Mouse (Mus musculus): ENCODE data around the gene Med21.

Gene Med21

DNA sequence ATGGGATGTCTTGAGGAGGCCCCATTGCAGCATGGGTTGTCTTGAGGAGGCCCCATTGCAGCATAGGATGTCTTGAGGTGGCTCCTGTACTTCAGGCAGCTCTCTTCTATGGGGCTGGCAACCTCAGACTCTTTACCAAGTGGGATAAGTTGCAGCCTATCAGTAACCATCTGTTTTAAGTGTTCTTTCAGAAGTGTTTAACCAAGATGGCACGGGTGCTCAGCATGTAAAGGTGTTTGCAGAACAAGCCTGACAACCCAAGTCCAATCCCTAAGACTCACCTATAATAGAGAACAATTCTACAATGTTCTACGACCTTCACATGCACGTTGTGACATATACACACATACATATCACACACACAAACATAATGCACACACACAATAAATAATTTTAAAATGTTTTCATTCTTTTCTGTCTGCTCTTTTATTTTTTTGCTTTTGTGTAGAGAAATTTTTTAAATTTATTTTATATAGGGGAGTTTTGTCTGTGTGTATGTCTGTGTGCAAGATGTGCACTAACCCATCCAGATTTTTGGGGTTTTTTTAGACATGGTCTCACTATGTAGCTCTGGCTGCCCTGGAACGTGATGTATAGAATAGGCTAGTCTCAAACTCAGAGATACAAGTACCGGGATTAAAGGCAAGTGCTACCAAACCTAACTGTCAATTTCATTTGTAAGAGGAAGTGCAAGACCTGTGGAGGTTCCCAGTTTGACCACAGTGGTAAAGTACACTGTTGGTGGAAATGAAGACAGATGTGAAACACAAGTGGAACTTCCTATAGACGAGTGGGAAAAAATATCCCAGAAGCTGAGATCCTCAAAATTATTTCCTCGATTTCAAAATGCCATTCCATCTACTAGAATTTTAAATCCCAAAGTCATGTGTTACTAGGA lies 2.0 kb upstream of the Med21 start:
- no peak for DNase-seq (ENCODE audit: low spot score)

DNA sequence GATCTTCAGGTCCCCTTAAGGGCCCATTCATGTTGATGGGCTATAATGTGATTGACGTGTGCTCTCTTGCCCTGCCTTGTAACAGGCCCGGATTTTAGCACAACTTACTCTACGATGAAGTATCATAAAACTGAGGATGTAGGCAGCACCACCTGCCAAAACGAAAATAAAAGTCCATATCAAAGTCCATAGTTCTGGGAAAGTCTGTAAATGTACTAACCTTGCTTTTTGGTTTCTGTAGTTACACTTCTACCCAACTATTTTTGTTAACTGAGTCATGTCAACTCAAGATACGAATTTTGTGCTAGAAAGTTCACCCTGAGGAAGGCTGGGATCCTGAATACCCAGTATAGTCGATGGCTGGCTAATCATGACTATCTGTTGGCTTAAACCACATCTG lies 1.4 kb upstream of the Med21 start:
- DNase-seq (ENCODE audit: low spot score): no peak

DNA sequence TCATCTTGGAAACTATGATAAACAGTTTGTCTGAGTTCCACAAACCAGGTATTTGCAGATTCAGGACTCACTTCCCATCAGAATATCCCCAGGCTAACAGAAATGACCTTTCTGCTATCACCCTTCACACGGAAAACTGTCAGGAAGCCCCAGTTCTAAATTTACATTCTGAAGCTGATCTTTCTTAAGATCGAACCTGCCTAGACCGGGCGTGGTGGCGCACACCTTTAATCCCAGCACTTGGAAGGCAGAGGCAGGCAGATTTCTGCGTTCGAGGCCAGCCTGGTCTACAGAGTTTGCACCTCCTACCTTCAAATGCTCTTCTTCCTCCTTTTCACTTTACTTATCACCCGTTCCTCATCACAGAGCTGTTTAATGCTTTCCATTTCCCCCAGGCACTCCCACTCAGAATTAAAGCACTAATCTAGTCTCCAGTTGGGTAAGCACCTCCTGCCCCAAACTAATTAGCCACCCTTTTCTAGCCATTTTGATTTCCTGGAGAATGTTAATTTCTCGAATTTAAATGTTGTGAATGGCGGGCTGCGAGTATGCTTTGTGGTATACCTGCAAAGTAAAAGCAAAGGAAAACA lies 631 bp upstream of the Med21 start:
- no peak for DNase-seq (ENCODE audit: low spot score)

DNA sequence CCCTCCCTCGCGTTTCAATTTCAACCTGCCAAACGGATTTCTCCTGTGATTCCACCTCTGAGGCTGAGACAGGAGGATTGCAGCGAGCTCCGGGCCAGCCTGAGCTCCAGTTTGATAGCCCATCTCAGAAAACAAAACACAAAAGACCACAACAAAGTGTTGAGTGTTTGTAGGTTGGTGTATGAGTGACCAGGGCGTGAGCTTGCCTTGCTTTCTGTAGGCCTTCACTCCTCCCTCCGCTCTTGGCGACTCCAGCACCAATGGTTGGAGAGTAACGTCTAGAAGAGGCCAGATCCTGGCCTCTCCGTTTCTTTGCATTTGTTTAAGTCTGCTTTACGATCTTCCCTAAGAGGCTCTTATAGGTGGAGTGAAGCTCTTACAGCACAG lies 830 bp downstream of the Med21 start:
- DNase-seq (ENCODE audit: low spot score): peak; percentile 9

DNA sequence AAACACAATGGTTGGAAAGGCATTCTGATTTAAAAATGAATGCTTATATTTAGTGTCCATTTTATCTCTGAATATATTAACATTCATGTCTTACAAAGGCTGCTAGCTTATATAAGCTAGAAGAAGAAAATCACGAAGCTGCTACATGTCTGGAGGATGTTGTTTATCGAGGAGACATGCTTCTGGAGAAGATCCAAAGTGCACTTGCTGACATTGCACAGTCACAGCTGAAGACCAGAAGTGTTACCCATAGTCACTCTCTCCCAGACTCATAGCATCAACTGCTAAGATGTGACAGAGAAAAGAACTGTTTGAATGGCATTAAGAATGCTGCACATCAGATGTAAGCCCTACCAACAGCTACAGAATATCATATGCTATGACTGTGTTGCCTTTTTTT lies 7.7 kb downstream of the Med21 start:
- no peak for DNase-seq (ENCODE audit: low spot score)

DNA sequence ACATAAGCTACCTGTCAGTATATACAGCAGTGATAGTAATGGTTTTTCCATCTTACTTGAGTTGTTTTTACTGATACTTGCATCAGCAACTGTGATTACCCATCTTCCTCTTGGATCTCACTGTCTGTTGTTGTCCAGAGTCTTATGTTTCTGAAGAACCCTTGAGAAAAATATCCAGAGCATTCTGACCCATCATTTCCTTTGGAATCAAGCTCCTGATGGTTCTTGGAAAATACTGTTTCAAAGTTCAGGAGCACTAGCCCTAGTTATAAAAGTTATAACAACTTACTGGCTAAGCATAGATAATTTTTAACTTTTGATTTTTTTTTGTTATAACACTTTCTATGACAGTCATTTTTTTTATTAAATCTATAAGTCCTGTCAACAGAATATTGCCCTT lies 9.1 kb downstream of the Med21 start:
- no peak for DNase-seq (ENCODE audit: low spot score)

DNA sequence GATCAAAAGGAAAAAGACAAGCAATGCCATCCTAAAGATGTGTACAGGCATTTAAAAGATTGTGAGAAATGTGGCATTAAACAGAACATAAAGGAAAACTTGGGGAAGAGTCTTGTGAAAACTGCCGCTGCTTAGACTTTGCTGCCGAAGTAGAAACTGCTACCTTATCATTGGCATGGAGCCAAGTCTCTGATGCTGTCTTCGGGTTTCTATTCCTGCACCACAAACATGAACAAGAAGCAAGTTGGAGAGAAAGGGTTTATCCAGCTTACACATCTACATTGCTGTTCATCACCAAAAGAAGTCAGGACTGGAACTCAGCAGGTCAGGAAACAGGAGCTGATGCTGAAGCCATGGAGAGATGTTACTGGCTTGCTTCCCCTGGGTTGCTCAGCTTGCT lies 10.8 kb downstream of the Med21 start:
- no peak for DNase-seq (ENCODE audit: low spot score)

DNA sequence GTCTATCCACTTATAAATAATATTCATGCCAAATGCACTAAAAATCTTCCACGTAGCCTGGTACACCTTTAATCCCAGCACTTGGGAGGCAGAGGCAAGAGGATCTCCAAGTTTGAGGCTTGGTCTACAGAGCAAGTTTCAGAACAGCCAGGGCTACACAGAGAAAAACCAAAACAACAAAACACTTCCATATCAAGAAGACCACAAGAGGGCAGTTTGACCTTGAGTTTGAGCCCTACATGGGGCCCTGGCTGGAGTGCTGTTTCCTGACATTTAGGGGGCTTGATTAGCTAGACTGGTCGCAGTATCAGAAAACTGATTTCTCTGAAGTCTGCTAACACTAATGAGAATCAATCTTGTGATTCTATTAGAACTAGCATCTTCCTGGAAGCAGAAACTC lies 18.2 kb downstream of the Med21 start:
- DNase-seq (ENCODE audit: low spot score): no peak

DNA sequence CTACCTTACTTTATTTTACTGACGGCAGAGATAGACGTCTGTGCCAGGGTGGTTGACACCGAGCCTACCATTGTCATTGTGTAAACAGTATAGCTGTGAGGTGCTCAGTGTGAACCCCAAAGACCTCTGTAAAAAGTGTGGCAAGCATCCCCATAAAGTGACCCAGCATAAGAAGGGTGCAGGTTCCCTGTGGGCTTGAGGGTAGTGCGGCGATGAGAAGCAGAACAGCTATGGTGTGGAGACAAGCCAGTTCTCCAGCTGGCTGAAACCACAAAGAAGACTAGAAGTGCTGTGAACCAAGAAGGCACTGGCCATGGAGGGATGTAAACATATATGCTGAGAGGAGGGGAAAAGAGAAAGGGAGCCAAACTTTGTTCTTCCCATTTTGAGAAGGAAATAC lies 19.3 kb downstream of the Med21 start:
- DNase-seq (ENCODE audit: low spot score): no peak

DNA sequence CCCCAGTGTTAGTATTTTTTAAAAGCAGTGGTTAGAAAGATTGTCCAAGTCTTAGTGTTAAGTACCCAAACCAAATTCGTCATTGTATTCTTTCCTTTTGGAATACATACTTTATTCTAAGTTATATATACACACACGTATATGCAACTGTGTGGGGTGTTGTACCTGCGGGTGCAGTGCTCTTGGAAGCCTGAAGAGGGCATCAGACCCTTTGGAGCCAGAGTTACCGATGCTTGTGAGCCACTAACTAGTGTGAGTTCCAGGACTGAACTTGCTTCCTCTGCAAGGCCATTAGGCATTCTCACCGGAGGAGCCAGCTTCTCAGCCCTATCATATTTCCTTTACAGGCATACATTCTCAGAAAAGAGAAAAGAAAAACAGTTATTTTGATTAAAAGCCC lies 20.3 kb downstream of the Med21 start:
- peak; percentile 22 for DNase-seq (ENCODE audit: low spot score)

DNA sequence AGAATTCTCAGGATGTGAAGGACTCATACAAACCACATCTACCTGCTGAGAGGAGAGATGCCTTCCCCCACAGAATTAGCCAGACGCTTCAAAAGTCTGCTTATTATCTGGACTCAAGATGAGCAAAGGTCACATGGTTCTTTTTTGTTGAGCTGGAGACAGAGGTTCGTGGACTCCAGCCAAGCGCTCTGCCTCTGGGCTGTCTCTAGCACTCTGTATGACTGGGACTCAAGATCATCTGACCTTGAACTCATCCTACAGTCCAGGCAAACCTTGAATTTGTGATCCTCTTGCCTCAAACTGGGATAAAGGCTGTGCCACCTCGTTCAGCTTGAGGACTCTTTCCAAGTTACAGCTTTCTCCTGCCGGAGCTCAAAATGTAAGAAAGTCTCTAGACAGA lies 21.8 kb downstream of the Med21 start:
- DNase-seq (ENCODE audit: low spot score): no peak

DNA sequence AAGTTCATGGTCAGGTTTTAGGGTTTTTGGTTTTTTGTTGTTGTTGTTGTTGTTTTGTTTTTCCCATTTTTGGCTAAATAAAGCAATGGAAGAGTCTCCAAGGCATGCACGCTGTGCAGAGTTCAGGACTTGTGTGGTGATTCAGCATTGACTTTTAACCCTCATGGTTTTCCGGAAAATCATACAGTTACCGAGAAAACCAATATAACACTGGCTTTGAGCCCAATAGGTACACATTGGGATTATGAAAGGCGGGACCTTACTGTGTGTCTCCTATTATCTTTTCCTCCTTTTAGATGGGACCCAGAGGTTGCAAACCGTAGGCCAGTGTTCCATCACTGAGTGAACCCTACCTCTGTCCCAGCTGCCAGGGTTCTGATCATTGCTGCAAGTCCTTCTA lies 22.6 kb downstream of the Med21 start:
- no peak for DNase-seq (ENCODE audit: low spot score)

DNA sequence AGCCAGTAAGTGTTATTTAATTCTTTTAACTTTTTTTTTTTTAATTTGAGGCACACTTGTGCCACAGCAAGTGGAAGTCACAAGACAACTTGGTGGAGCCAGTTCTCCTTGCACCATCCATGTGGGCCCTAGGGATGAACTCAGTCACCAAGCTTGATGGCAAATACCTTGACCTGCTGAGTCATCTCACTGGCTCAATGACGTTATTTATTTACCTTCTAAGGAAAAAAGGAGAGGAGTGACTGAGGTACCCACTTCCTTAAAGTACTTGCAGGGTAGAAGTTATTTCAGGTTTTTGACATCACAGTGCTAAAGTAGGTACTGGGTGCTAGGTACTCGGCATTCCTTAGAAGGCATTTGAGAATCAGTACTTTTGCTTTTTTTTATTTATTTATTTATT lies 23.1 kb downstream of the Med21 start:
- DNase-seq (ENCODE audit: low spot score): no peak

DNA sequence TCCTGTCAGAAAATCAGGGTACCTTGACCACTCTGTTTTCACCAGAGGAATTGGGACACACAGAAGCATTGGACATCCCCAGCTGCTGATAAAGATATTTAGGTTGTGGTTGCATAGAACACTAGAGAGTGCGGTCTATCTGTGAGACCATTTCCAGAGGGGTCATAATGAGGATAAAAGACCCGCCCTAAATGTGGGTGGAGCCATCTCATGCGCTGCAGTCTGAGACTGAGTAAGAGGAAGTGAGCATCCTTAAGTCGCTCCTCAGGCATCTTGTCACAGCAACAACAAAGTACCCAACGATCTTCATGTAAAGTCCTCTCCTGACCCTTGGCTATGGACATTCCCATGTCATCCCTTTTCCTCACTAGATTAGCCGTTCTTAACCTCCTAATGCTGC lies 24.5 kb downstream of the Med21 start:
- no peak for DNase-seq (ENCODE audit: low spot score)

DNA sequence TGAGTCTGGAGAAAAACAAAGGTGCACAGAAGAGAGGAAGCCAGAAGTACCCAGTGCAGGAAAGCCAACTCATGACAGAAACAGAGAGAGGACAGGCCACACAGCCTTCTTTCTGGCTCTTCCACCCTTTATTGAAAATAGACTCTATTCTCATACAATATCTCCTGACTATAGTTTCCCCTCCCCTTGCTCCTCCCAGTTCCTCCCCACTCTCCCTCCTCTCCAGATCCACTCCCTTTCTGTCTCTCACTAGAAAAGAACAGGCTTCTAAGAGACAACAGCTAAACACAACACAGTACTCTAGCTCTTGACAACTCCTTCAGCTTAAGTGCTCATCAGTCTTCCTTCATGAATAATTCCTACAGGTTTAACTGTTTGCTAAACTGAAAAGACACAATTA lies 26.3 kb downstream of the Med21 start:
- no peak for DNase-seq (ENCODE audit: low spot score)

DNA sequence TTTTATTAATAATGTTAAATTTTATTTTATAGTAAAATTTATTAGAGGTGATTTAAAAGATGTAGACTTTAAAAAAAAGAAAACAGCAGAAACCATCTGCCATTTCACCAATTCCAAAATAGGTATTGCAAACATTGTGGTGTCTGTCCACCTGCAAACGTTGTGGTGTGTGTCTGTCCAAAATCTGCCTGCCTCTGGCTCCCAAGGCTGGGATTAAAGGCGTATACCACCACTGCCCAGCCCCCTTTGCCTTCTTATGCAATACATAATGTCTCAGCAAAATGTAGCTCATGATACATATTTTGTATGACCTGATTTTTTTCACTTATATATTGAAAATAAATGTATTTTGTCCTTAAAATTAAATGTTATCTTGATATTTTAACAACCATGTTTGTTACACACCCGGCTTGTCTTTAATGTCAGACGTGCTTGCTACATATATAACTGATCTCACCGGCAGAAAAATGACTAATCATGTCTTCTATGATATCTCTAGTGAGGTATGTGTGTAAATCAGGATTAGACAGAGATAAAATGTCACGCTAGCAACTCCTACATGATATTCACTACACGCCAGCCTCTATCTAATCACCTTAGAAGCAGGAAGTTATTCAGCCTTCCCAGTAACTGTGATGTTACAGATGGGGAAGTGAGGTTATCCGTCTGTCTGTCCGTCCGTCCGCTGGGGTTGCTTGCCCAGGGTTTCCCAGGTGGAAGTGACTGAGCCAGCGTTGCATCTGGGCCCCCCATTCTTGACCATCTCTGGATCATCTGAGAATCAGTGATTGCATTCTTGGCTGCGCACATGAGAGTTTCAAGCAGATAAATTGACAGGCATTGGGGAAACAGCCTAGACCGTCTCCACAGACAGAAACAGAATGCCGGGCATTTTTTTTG lies 28.9 kb downstream of the Med21 start:
- DNase-seq (ENCODE audit: low spot score): no peak

DNA sequence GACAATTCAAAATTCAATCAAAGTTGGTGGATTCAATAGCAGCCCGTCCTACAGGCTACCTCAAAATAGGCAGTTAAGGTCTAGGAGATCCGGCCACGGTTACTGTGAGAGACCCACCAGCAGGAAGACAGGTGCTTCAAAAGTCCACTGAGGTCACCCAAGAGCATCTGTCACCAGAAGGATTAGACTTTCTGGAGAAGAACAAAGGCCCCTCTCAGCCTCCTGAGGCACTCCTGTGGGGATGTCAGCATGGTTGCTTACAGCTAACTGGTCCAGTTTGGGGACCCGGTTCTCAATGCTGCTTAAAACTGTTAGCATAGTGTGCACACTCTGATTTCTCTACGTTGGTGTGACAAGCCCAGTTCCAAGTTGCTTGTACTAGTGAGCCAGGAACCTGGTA lies 29.8 kb downstream of the Med21 start:
- no peak for DNase-seq (ENCODE audit: low spot score)

DNA sequence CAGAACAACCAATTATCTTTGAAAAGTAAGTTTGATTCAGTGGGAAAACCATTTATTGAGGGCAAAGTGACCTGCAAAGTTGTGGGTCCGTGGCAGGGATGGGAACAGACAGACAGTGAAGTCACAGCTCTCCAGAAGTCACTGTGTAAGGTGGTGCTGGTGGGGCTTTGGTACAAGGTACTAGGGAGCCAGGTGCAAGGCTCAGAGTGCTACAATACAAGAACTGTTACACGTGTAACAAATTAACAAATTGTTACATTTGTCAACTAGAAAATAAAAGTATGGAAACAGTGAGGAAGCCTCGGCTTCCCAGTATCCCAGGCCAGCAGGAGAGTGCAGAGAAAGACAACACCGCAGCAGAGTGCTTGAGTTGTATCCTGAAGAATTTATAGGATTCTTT lies 31.3 kb downstream of the Med21 start:
- no peak for DNase-seq (ENCODE audit: low spot score)

DNA sequence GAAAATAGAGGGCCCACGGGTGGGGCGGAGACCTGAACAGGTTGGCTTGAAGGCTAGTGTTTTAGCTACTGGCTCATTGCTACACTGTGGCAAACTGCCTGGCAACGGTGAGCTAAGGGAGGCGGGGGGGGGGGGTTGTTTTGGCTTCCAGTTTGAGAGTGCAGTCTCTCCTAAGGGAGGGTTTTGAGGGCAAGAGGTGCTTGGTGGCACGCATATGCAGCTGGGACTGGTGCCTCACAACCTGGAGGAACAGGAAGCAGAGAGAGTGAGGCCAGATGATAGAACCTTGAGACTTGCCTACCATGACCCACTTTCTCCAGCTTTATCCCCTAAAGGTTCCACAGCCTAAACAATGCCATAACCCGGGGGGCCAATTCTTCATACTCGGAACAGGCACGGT lies 32.1 kb downstream of the Med21 start:
- no peak for DNase-seq (ENCODE audit: low spot score)

DNA sequence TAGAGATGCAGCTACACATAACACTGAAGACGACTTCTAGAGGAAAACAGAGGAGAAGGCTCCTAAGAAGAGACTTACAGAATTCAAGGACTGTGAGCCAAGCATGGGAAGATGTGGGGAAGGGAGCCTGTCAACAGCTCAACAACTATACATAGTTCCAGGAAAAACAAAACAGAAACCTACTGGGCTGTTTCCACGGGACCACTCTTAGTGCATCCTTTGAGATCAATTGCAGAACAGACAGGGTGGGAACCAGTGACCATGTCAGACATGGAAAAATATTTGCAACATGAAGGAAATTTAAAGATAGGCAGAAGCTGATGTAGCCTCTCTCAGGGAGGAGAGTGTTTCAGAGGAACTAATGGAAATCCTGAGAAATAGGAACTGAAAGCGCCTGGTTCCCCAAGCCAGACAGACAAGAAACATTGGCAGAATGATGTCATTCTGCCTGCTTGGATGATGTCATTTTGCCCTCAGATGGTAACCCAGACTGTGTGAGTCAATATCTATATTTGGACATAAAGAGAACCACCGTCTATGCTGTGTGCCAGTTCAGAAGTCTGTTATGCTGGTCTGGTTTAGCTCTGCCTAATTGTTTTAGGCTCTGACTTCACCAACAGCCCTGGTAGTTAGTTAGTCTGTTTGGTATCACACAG lies 32.7 kb downstream of the Med21 start:
- no peak for DNase-seq (ENCODE audit: low spot score)

DNA sequence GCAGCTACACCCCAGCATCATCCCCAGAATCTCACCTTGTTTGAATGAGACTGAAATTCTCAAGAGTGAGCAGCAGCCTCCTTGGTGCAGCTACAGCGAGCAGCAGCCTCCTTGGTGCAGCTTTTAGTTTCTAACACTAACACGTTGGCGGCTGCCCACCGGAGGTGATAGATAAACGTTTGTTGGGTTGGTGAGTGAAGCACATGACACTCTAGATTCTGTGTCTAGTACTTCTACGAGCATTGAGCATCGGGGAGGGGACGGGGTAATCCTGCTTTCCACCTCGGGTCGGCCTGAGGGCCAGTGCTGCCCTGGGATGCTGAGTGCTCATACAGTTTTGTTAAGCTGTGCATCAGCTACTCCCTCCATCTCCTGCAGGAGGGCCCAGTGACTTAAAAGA lies 34.6 kb downstream of the Med21 start:
- DNase-seq (ENCODE audit: low spot score): no peak

Measured in urinary bladder, postnatal 14 days (tissue).